Mouse (Mus musculus) leukemia stem cell, adult 10-12 weeks (primary cell): ENCODE data around the gene Ppp2r3d. TPM values are rescaled to one million over a fixed set of nuclear protein-coding genes. Genes with fewer than 3 reads are reported as not detected.

Source experiments
- polyA plus RNA-seq: library from polyadenylated mRNA; stranded (reverse); fragments of >175 nt; gene quantifications from 2 replicates; pipeline ENCODE4 v1.2.3, GENCODE M21; 2012; ENCODE audit warnings: low replicate concordance

The Ppp2r3d gene
- 249 and 553 TPM in 2 replicates for polyA plus RNA-seq

DNA sequence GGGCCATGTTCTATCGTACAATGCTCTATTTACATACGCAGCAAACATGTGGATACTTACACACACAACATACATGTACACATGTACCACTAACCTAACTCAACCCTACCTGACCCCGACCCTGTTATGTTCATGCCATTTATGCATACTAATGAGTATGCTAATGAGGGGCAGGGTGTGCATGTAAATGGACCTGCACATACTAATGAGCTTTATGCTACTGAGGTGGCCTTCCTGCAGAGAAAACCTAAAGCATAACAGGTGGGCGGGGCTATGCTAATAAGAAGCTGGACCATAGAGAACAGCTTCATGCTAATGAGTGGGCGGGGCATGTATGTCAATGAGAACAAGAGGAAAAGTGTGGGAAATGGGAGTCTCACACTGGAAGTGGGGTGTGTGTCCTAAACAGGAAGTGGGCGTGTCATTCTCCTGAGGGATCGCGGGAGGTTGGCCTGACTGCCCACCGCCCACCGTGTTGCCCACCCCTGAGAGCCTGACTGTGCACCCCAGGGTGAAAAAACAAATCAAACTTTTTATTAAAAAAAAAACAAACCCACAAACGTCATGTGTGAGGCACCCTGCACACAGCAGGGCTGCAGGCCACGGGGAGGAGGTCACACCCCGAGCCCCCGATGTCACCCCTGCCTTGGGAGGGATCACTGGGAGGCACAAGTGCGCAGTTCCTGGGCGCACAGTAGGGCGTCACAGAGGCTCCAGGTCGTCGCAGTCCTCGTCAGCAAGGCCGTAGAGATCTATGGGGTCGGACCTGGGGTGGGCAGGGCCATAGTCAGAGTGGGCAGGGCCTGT lies at the start of gene Ppp2r3d:
TSS of gene Ppp2r3d (minus strand) at position 803 of the 807 bp plus-strand sequence.

DNA sequence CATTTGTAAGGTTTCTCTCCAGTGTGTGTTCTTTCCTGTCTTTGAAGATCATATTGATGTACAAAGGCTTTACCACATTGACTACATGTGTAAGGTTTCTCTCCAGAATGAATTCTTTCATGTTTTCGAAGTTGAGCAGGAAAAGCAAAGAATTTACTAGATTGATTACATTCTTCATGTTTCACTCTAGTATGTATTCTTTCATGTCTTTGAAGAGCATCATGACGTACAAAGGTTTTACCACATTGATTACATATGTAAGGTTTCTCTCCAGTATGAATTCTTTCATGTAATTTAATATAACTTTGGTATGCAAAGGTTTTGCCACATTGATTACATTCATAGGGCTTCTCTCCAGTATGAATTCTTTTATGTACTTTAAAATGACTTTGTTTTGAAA lies 17.0 kb upstream of the Ppp2r3d start, which contains the start of gene Gm21836:
TSS of gene Gm21836 (minus strand) at position 101 of the 400 bp plus-strand sequence.

Other genes with a start within 250 kb of the Ppp2r3d start
- 0.66 TPM in 1 of 2 replicates, not detected in the other for gene 2010315B03Rik, start 164.2 kb downstream of the Ppp2r3d start, polyA plus RNA-seq
- gene Gm21836, start 16.9 kb upstream of the Ppp2r3d start, polyA plus RNA-seq = not detected in 2 replicates